Mouse (Mus musculus) ES-Bruce4 (cell line): ENCODE data around the gene Heatr4. TPM values are rescaled to one million over a fixed set of nuclear protein-coding genes. Genes with fewer than 3 reads are reported as not detected.

Experiments used
- H3K27ac ChIP-seq: 2 replicates; pipeline ENCODE4 v1.5.1; 2012; ENCODE audit warnings: low read length, inconsistent platforms; ENCODE audit not compliant: insufficient read depth
- H3K27me3 ChIP-seq: 2 replicates; pipeline ENCODE4 v1.6.1; 2012; ENCODE audit warnings: mild to moderate bottlenecking, low read length, inconsistent platforms; ENCODE audit not compliant: control insufficient read depth, poor library complexity, insufficient read depth, severe bottlenecking
- H3K36me3 ChIP-seq: 2 replicates; pipeline ENCODE4 v1.6.1; 2012; ENCODE audit warnings: inconsistent platforms, mild to moderate bottlenecking, low read length, moderate library complexity; ENCODE audit not compliant: control insufficient read depth, poor library complexity, insufficient read depth, severe bottlenecking
- H3K4me1 ChIP-seq: one replicate; pipeline ENCODE4 v1.8.1; 2011; ENCODE audit warnings: low read length; ENCODE audit not compliant: control insufficient read depth, insufficient read depth
- H3K4me3 ChIP-seq: 2 replicates; pipeline ENCODE4 v1.5.1; 2011; ENCODE audit warnings: low read depth, mild to moderate bottlenecking, low read length
- H3K9ac ChIP-seq: 2 replicates; pipeline ENCODE4 v1.6.1; 2012; ENCODE audit warnings: low read depth, mild to moderate bottlenecking, inconsistent platforms; ENCODE audit not compliant: poor library complexity, severe bottlenecking
- H3K9me3 ChIP-seq: replicated peaks from 2 replicates; pipeline ENCODE4 v1.6.1; 2012; ENCODE audit warnings: mild to moderate bottlenecking, low read length, inconsistent platforms; ENCODE audit not compliant: control insufficient read depth, poor library complexity, insufficient read depth, severe bottlenecking
- CTCF ChIP-seq: IDR thresholded peaks from one replicate; pipeline ENCODE4 v1.8.1; 2011; ENCODE audit warnings: low read depth, low read length
- EP300 ChIP-seq: IDR thresholded peaks from 2 replicates; pipeline ENCODE4 v1.6.1; 2011; ENCODE audit warnings: low read depth, low read length; ENCODE audit not compliant: insufficient read depth
- POLR2A ChIP-seq: IDR thresholded peaks from one replicate; pipeline ENCODE4 v1.8.1; 2011; ENCODE audit warnings: low read length; ENCODE audit not compliant: insufficient read depth
- polyA plus RNA-seq: library from polyadenylated mRNA; stranded (reverse); fragments of >200 nt; gene quantifications from 2 replicates; pipeline ENCODE4 v1.2.4, GENCODE M21; 2011; ENCODE audit warnings: low read depth; ENCODE audit not compliant: missing spikeins, insufficient read depth, insufficient read length

Gene Heatr4
- polyA plus RNA-seq, 1 experiment, result not detected

DNA sequence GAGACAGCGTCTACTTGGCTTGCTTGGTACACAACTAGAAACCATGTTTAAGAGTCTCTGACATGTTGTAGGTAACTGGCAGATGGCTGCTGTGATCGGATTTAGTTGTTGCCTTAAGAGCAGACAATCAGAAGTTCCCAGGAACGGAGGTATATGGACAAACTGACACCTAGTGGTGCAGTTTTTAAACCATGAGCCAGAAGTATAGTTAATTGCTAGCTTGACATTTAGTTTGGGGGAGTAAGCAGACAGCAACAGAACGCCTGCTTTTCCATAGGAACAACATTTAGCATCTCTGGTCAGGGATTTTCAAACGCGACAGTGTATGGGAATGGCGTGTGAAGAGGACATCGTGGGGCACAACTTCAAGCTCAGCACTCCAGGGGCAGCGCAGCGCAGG is 47.1 kb downstream of the Heatr4 start:
- Histone ChIP-seq H3K36me3 (no peaks in the 10 kb centered on the region), H3K9ac (no peak overlapping the region), H3K9me3 (no peaks in the 10 kb centered on the region), H3K4me3 (no peak overlapping the region), H3K27ac (no peak overlapping the region), H3K4me1 (no peaks in the 10 kb centered on the region), H3K27me3 (no peaks in the 10 kb centered on the region)
- no peak for TF ChIP-seq CTCF
- no peak for TF ChIP-seq POLR2A
- TF ChIP-seq EP300, result no peak

DNA sequence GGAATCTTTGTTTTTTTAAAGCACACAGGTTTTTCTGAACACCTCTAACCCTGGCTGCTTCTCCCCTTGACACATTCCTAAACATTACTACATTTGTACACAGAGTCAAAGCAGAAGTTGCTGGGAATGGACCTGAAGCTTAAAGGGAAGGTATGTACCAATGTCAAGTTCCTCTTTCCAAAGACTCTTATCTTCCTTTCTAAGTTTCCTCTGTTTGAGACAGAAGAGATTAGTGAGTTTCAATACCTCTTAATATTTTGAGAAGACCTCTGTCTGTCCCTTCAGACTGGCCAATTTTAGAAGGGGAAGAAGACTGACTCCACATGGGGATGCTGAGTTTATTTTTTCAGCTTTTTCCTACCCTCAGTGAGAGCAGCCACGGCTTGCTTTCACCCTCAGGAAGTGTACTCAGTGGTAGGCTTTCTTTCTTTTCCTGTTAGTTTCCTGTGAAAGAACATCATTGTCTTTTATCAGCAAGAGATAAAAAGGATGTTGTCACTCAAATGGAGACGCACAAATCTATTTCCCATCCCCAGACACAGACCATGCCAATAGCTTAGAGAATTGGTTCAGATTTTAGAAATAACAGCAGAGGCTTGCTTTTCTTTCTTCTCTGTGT is 55.4 kb downstream of the Heatr4 start:
- H3K9ac ChIP-seq, result no peak overlapping the region
- H3K4me1 ChIP-seq, result no peaks in the 10 kb centered on the region
- H3K27me3 ChIP-seq, result no peaks in the 10 kb centered on the region
- H3K4me3 ChIP-seq, result no peak overlapping the region
- no peak overlapping the region for H3K27ac ChIP-seq
- H3K36me3 ChIP-seq, result no peaks in the 10 kb centered on the region
- TF ChIP-seq CTCF (no peak), EP300 (no peak), POLR2A (no peak)
- no peaks in the 10 kb centered on the region for H3K9me3 ChIP-seq

DNA sequence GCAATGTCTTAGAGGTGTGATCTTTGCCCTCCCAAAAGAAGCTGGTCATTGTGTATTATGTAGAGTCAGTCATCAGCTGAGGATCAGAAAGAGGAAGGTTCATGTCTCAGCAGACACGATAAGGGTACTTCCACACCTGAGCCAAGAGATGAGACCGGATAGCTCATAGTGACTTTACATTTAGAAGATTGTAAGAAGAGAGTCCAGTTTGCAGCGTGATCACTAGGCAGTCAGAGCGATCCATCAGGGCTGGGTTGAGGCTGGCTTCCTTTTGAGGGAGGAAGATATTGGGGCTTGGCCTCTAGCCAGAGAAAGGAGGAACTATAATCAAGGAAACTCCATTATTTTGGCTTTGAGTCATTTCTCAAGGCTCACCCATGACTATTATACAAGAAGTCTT is 56.9 kb downstream of the Heatr4 start:
- no peak overlapping the region for H3K4me3 ChIP-seq
- H3K4me1 ChIP-seq, result no peaks in the 10 kb centered on the region
- TF ChIP-seq CTCF, result no peak
- no peak for TF ChIP-seq POLR2A
- no peak for TF ChIP-seq EP300
- H3K9me3 ChIP-seq, result no peaks in the 10 kb centered on the region
- no peaks in the 10 kb centered on the region for H3K27me3 ChIP-seq
- no peaks in the 10 kb centered on the region for H3K36me3 ChIP-seq
- H3K9ac ChIP-seq, result no peak overlapping the region
- H3K27ac ChIP-seq, result no peak overlapping the region

GRCm38 (mm10) chr12:83926061-83926460 is 58.6 kb downstream of the Heatr4 start:
- Histone ChIP-seq H3K27ac (no peak overlapping the region), H3K4me1 (no peaks in the 10 kb centered on the region), H3K27me3 (no peaks in the 10 kb centered on the region), H3K4me3 (no peak overlapping the region), H3K36me3 (no peaks in the 10 kb centered on the region), H3K9me3 (no peaks in the 10 kb centered on the region), H3K9ac (no peak overlapping the region)
- TF ChIP-seq POLR2A (no peak), EP300 (no peak), CTCF (no peak)

DNA sequence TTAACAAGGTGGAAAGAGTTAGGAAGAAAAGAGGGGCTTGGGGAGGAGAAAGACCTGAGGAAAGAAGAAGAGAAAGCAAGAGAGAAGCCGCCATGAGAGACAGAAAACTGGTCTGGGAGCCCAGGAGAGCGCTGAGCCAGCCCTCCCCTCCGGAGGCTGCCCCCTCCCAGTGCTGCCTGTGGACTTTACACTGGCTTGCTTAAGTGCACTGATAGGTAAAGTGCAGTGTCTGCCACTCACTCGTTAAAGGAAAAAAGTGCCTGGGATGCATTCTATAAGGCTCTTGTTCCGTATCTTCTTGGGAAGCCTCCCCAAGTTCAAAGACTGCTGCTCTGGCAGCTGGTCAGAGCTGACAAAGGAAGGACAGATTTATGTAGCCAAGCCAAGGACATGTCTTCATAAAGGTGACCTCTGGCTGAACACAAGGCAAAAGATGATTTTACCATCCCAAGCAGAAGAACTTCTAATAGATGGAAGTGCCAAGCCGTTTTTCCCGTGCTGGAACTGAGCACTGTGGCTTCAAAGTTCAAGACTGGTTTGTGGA is 59.4 kb downstream of the Heatr4 start:
- Histone ChIP-seq H3K9ac (no peak overlapping the region), H3K27me3 (no peaks in the 10 kb centered on the region), H3K27ac (no peak overlapping the region), H3K4me1 (no peaks in the 10 kb centered on the region), H3K36me3 (no peaks in the 10 kb centered on the region), H3K9me3 (no peaks in the 10 kb centered on the region), H3K4me3 (no peak overlapping the region)
- TF ChIP-seq CTCF (no peak), POLR2A (no peak), EP300 (no peak)

DNA sequence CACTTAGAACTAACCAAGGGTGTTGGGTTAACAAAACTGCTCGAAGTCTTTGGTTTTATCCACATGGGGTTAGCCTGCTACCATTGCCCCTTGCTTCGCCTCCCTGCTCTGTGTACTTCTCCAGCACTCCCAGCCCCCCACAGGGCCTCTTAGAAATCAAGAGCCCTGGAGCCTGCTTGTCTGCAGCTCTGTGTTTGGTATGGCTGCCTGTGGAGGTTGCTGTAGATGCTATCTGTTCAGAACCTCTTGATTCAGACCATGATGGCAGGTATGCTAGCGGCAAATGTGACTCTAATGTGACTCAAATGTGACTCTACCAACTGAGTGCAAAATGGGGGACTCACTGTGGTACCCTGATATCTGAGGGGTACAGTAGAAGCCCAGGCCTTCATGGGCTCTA is 60.3 kb downstream of the Heatr4 start:
- H3K27ac ChIP-seq, result no peak overlapping the region
- H3K36me3 ChIP-seq, result no peaks in the 10 kb centered on the region
- H3K27me3 ChIP-seq, result no peaks in the 10 kb centered on the region
- TF ChIP-seq CTCF, result no peak
- TF ChIP-seq POLR2A, result no peak
- TF ChIP-seq EP300, result no peak
- H3K9ac ChIP-seq, result no peak overlapping the region
- H3K4me1 ChIP-seq, result no peaks in the 10 kb centered on the region
- H3K4me3 ChIP-seq, result no peak overlapping the region
- no peaks in the 10 kb centered on the region for H3K9me3 ChIP-seq
